Mouse (Mus musculus) bone marrow, adult 2 months (tissue): Measurements from ENCODE around the gene Pfkm. TPM values are rescaled to one million over a fixed set of nuclear protein-coding genes. Genes with fewer than 3 reads are reported as not detected.
A peak's percentile ranks its signal among the peaks of the same experiment; 100 is the strongest.

Source experiments
- H3K27ac ChIP-seq: fragments of 200-500 bp; 2 replicates; pipeline ENCODE4 v1.5.1; 2012; ENCODE audit warnings: low read depth, mild to moderate bottlenecking, control low read depth, inconsistent platforms, low read length; ENCODE audit not compliant: control insufficient read depth, poor library complexity, insufficient read depth
- H3K4me1 ChIP-seq: fragments of 200-500 bp; 2 replicates; pipeline ENCODE4 v1.6.1; 2011; ENCODE audit warnings: low read length; ENCODE audit not compliant: control insufficient read depth, insufficient read depth
- H3K4me3 ChIP-seq: fragments of 200-500 bp; replicated peaks from 2 replicates; pipeline ENCODE3; 2011; ENCODE audit warnings: mild to moderate bottlenecking, low read depth, low read length, control low read depth; ENCODE audit not compliant: control insufficient read depth
- CTCF ChIP-seq: fragments of 200-500 bp; IDR thresholded peaks from 2 replicates; pipeline ENCODE4 v1.5.1; 2011; ENCODE audit warnings: low read length, control low read depth; ENCODE audit not compliant: control insufficient read depth, insufficient read depth
- POLR2A ChIP-seq: fragments of 200-500 bp; IDR thresholded peaks from 2 replicates; pipeline ENCODE4 v1.6.1; 2011; ENCODE audit warnings: low read depth, mild to moderate bottlenecking, control low read depth, low read length, borderline replicate concordance; ENCODE audit not compliant: control insufficient read depth
- WGBS: fragments of 180-500 bp; shearing (Covaris S2); methylation state at CpG from one replicate; pipeline ENCODE4 v1.1.7; 2018; 5-methylcytosine and 5-hydroxymethylcytosine counted together
- polyA plus RNA-seq: library from polyadenylated mRNA; stranded (reverse); fragments of >200 nt; gene quantifications from 2 replicates; pipeline ENCODE4 v1.2.4, GENCODE M21; 2011; ENCODE audit warnings: low replicate concordance; ENCODE audit not compliant: missing spikeins, insufficient read depth, insufficient read length

The Pfkm gene
- 22.9 and 23.0 TPM in 2 replicates for polyA plus RNA-seq

DNA sequence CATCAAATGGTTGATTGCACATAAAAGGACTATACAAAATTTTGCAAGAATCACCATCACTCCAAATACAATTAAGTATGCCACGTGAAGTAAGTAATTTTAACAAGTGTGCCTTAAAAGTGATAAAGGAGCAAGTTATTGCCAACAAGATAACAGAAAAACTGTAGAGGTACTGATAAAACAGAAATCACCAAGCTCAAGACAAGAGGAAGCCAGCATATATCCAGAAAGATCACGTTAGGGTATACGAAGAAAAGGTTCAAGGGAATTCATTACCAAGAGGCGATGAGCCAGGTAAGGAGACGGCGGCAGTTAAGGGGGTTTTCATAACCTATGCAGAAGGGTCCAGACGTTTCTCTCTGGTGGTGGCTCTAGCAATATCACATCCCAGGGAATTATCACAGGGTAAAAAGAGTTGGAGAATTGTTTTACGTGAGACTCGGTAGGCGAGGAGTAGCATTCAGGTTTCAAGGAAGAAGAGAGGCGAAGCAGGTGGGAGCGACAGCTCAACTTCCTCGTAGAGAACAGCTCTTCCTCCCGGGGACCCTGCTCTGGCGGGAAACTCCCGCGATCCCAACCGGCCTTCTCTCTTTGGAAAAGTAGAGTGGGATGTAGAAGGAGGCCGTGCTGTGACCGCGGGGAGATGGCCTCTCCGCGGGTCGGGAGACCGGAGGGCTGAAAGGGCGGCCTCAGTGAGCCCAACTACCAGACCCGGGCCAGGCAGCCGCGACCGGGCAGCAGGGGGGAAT lies at the start of gene Pfkm:
Gene Pfkm (plus strand): TSS at position 218 of the 749 bp plus-strand sequence.
- H3K4me1 ChIP-seq = peaks cover 2% of the 10 kb centered on the region
- H3K4me3 ChIP-seq = peak within 1 kb of the TSS; percentile 71
- peak within 1 kb of the TSS; percentile 91 for H3K27ac ChIP-seq
- WGBS = under 1% methylated on average over 30 of the region's 30 CpGs
- TF ChIP-seq CTCF (no peak), POLR2A (no peak)

- WGBS = 93% methylated on average over 6 of the region's 6 CpGs
Measured at GRCm38 (mm10) chr15:98043967-98044366, 48.4 kb upstream of the Pfkm start.

DNA sequence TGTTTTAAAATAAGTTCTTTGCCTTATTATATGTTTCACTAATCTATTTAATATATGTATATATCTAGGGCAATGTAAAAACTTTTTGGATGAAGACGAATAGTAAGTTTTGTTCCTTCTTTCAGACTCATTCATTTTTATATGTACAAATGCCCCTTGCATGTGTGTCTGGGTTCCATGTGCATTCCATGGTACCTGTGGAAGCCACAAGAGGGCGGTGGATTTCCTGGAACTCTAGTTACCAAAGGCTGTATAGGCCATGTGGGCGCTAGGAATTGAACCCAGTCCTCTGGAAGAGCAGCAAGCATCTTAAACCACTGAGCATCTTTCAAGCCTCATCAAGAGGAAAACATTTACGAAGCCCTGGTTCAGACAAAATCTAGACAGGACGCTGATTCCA lies 48.0 kb upstream of the Pfkm start:
- 94% methylated on average over 5 of the region's 5 CpGs for WGBS
- no peaks in the 10 kb centered on the region for H3K4me1 ChIP-seq
- TF ChIP-seq CTCF (no peak), POLR2A (no peak)
- H3K4me3 ChIP-seq = no peak overlapping the region
- H3K27ac ChIP-seq = no peak overlapping the region

More at GRCm38 (mm10) chr15:98043967-98044366, 48.4 kb upstream of the Pfkm start:
- no peak for TF ChIP-seq CTCF
- TF ChIP-seq POLR2A = no peak
- Histone ChIP-seq H3K4me1 (no peaks in the 10 kb centered on the region), H3K4me3 (no peak overlapping the region), H3K27ac (no peak overlapping the region)

DNA sequence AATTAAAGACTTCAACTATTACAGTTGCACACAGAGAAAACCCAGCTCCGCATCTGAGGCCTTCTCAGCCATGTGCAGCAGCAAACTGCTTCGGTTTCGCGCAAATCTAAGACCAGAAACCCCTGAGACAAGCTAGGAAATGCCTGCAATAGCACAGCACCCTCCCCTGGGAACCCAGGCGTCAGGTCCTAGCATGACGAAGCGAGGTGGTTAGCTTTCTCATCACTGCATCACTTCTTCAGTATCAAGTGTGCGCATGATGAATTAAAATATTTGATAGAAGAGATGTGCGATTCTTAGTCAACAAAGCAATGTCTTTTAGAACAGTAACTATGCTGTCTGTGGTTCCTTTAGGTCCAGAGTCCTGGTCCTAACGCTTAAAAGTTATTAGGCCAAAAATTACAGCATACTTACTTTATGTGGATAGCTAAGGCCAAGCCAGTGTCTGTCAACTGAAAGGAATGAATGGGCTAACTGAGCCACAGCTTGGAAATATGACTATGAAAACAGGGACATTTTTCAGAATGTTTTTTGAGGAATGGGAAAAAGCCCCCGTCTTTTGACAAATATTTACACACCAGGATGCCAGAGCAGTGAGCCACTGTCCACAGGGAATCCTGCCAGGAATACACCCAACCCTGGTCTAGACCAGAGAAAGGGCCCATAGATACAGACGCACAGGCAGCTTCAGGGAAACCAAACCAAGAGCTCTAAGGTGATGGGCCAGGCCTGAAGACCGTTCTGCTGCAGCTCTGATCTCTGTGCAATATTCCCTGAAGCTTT lies 43.3 kb upstream of the Pfkm start:
- no peak overlapping the region for H3K4me3 ChIP-seq
- H3K4me1 ChIP-seq = no peaks in the 10 kb centered on the region
- no peak for TF ChIP-seq CTCF
- no peak for TF ChIP-seq POLR2A
- WGBS = 92% methylated on average over 13 of the region's 13 CpGs
- H3K27ac ChIP-seq = no peak overlapping the region

GRCm38 (mm10) chr15:98051685-98052084 lies 40.7 kb upstream of the Pfkm start:
- WGBS = 79% methylated on average over 5 of the region's 5 CpGs
- TF ChIP-seq POLR2A (no peak), CTCF (no peak)
- H3K27ac ChIP-seq = no peak overlapping the region
- H3K4me3 ChIP-seq = no peak overlapping the region
- no peaks in the 10 kb centered on the region for H3K4me1 ChIP-seq

- H3K4me1 ChIP-seq = no peaks in the 10 kb centered on the region
- TF ChIP-seq CTCF = peak; percentile 32
- TF ChIP-seq POLR2A = no peak
- H3K4me3 ChIP-seq = no peak overlapping the region
- whole genome bisulfite sequencing = 62% methylated on average over 5 of the region's 5 CpGs
- H3K27ac ChIP-seq = no peak overlapping the region
Measured at GRCm38 (mm10) chr15:98055246-98055645, 37.1 kb upstream of the Pfkm start.

DNA sequence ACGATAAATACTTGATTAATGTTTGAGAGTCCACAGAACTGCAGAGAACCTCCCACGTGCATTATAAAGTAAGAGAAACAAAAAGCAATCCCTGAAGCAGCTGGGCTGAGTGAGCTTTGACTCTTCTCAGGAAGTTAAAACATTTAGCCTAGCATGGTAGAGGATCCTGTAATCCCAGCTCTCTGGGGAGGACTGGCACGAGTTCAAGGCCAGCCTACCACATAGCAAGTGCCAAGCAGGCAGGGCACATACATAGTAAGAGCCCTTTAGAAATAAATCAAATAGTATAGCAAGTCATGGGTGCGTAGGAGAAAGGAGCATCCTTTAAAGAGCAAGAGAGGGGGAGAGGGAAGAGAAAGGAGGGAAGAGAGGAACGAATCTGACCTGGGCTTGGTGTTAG lies 26.5 kb upstream of the Pfkm start:
- 88% methylated on average over 5 of the region's 5 CpGs for WGBS

GRCm38 (mm10) chr15:98066602-98067001 lies 25.8 kb upstream of the Pfkm start:
- Histone ChIP-seq H3K27ac (no peak overlapping the region), H3K4me1 (no peaks in the 10 kb centered on the region; the same call in 1 of the 2 replicates), H3K4me3 (no peak overlapping the region)
- 89% methylated on average over 12 of the region's 12 CpGs for WGBS
- TF ChIP-seq CTCF (no peak), POLR2A (no peak)

More for the DNA sequence above, 26.5 kb upstream of the Pfkm start:
- Histone ChIP-seq H3K4me3 (no peak overlapping the region), H3K4me1 (no peaks in the 10 kb centered on the region; the same call in 1 of the 2 replicates), H3K27ac (no peak overlapping the region)
- TF ChIP-seq POLR2A (no peak), CTCF (no peak)
